Mouse (Mus musculus) olfactory bulb, adult 2 months (tissue): ENCODE data around the gene Sav1. TPM values are rescaled to one million over a fixed set of nuclear protein-coding genes. Genes with fewer than 3 reads are reported as not detected.

ENCODE experiments used
- H3K27ac ChIP-seq: fragments of 200-500 bp; 2 replicates; pipeline ENCODE4 v1.5.1; 2012; ENCODE audit warnings: low read depth, low read length; ENCODE audit not compliant: insufficient read depth
- H3K4me1 ChIP-seq: fragments of 200-500 bp; 2 replicates; pipeline ENCODE4 v1.6.1; 2012; ENCODE audit warnings: low read length; ENCODE audit not compliant: control insufficient read depth, insufficient read depth
- H3K4me3 ChIP-seq: fragments of 200-500 bp; 2 replicates; pipeline ENCODE4 v1.5.1; 2012; ENCODE audit warnings: mild to moderate bottlenecking, low read depth, low read length, moderate library complexity; ENCODE audit not compliant: insufficient read depth
- CTCF ChIP-seq: fragments of 200-500 bp; IDR thresholded peaks from 2 replicates; pipeline ENCODE4 v1.5.1; 2012; ENCODE audit warnings: low read depth, mild to moderate bottlenecking, low read length, moderate library complexity; ENCODE audit not compliant: insufficient read depth
- POLR2A ChIP-seq: fragments of 200-500 bp; IDR thresholded peaks from 2 replicates; pipeline ENCODE4 v1.6.1; 2012; ENCODE audit warnings: mild to moderate bottlenecking, low read depth, low read length, moderate library complexity; ENCODE audit not compliant: insufficient read depth
- WGBS: fragments of 180-500 bp; shearing (Covaris S2); methylation state at CpG from one replicate; pipeline ENCODE4 v1.1.7; 2018; 5-methylcytosine and 5-hydroxymethylcytosine counted together
- polyA plus RNA-seq: library from polyadenylated mRNA; stranded (reverse); fragments of >200 nt; gene quantifications from 2 replicates; pipeline ENCODE4 v1.2.4, GENCODE M21; 2012; ENCODE audit warnings: low replicate concordance; ENCODE audit not compliant: missing spikeins, insufficient read depth, insufficient read length

The Sav1 gene
- polyA plus RNA-seq, 1 experiment, result not detected

DNA sequence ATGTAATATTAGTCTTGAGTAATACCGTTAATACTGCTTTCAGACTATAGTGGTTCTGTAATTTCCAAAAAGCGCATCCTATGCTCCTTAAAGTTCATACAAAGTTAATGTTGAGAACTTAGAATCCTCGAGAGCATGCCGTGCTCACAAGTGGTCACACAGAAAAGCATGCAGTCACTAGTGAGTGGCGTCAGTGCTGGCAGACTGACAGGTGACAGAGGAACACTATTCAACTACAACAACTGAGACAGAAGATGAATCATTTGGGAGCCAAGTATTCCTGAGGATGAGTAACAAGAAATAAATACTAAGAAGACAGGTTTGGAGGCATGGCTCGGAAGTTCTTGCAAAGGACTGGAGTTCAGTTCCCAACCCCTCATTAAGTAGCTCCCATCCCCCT is 19.7 kb downstream of the Sav1 start:
- H3K27ac ChIP-seq, result no peak overlapping the region
- H3K4me1 ChIP-seq, result 0 out of 2 replicates have a peak, but pooled peaks cover 4% of the 10 kb centered on the region
- H3K4me3 ChIP-seq, result no peak overlapping the region
- TF ChIP-seq POLR2A, result no peak
- no peak for TF ChIP-seq CTCF
- WGBS, result 74% methylated on average over 6 of the region's 6 CpGs

DNA sequence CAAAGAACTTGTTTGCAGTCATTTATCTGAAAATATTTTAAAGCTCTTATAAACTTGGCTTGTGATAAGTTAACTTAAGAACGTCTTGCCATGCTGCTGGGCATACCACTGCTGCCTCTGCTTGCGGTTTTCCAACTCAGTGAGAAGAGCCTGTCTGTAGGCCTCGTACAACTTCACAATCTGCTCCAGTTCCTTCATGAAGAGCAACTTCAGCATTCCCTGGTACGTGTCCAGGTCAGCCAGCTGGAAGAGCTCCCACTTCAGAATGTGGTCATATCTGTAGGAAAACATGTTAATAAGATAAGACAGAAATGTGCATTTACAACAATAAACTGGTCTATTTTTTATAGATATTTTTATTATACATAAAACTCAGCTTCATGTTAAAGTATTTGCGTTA is 20.7 kb downstream of the Sav1 start:
- 81% methylated on average over 5 of the region's 5 CpGs for WGBS
- TF ChIP-seq CTCF (no peak), POLR2A (no peak)
- Histone ChIP-seq H3K4me3 (no peak overlapping the region), H3K27ac (no peak overlapping the region), H3K4me1 (0 out of 2 replicates have a peak, but pooled peaks cover 4% of the 10 kb centered on the region)

DNA sequence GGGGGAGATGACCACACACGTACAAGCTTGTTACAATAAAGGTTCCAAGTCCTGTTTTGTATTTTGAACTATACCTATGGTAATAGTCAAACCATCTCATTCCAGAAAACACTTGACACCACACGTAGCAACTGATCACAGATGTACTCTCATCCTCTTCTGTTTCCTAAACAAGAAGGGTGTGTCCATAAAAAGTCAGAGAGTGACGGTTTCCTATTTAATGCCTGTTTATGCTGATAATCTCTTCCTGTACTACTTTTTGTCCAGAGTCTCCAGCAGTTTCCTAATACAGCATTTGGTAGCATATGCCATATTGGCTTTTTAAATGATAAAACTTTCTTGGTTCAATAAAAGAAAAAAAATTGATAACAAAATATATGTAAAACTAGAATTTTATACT is 21.2 kb downstream of the Sav1 start:
- TF ChIP-seq CTCF, result no peak
- no peak for TF ChIP-seq POLR2A
- Histone ChIP-seq H3K4me3 (no peak overlapping the region), H3K27ac (no peak overlapping the region), H3K4me1 (0 out of 2 replicates have a peak, but pooled peaks cover 4% of the 10 kb centered on the region)
- WGBS, result 78% methylated on average over 3 of the region's 3 CpGs

DNA sequence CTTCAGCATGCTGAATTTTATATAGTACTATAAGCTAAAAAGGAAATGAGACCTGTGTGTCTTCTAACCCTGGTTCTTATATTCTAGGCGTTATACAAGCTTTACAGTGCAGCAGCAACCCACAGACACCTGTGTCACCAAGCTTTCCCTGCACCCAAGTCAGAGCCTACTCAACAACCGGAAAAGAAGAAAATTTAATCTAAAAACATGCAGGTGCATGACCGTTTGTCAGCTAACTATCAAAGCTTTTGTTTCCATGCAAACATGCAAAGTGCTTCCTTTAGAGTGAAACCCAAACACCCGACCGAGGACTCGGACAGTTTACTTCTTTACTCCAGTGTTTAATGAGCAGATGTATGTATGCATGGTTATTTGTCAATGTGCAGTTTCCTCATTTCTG is 23.7 kb downstream of the Sav1 start:
- 69% methylated on average over 6 of the region's 6 CpGs for WGBS
- no peak for TF ChIP-seq POLR2A
- TF ChIP-seq CTCF, result no peak
- no peak overlapping the region for H3K4me3 ChIP-seq

DNA sequence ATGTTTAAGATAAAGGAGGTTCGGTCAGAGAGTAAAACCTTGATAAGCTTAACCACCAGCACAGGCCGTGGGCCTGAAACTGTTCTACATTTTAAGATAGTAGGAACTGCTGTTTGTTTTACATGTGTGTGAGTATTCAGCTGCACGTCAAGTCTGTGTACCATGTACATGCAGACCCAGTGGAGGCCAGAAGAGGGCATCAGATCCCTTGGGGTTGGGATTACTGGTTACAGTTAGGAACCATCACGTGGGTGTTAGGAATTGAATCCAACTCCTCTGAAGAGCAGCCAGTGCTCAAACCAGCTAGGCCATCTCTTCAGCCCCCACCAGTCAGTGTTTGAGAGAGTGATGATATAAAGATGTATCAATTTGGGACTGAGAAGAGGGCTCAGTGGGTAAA is 24.3 kb downstream of the Sav1 start:
- 56% methylated on average over 4 of the region's 4 CpGs for WGBS
- TF ChIP-seq CTCF, result no peak
- no peak for TF ChIP-seq POLR2A

More for the DNA sequence above, 23.7 kb downstream of the Sav1 start:
- Histone ChIP-seq H3K27ac (no peak overlapping the region), H3K4me1 (0 out of 2 replicates have a peak, but pooled peaks cover 2% of the 10 kb centered on the region)

DNA sequence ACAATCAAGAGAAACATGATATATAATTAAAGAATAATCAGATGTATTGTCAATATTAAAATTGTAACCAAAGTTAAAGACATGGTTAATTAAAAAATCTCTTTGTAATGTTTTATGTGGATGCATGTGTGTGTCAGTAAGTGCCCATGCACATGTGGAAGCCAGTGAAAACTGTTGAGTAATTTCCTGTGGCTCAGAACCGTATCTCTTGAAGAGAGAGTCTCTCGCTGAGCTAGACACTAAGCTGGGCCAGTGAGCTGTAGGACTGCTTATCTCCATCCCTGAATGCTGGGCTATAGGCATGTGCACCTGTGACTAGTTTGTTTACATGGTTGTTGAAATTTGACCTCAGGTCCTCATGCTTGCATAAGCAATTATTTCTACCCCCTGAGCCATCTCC is 29.4 kb downstream of the Sav1 start:
- H3K4me3 ChIP-seq, result no peak overlapping the region
- 85% methylated on average over 2 of the region's 2 CpGs for WGBS
- H3K27ac ChIP-seq, result no peak overlapping the region
- TF ChIP-seq POLR2A (no peak), CTCF (no peak)
- H3K4me1 ChIP-seq, result no peaks in the 10 kb centered on the region

More for the DNA sequence above, 24.3 kb downstream of the Sav1 start:
- Histone ChIP-seq H3K27ac (no peak overlapping the region), H3K4me1 (no peaks in the 10 kb centered on the region), H3K4me3 (no peak overlapping the region)

DNA sequence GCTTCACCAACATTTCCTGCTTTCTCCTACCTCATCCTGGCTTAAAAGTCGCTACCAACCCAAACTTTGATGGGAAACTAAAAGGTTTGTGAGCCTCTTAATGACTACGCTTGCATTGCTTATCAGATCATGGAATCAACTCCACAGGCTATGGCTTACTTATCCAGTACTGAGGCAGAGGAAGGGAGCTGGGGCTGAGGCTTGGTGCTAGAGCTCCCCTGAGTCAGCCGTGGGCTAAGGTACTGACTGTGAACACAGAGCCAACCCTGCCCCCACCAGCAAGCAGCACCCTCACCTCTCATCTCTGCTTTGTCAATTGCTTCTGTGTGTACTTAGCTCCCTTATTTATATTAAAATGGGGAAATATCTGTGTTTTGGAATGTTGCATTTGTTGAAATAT is 39.3 kb downstream of the Sav1 start:
- whole genome bisulfite sequencing, result 79% methylated on average over 3 of the region's 3 CpGs
- TF ChIP-seq POLR2A, result no peak
- H3K27ac ChIP-seq, result no peak overlapping the region
- H3K4me1 ChIP-seq, result no peaks in the 10 kb centered on the region
- H3K4me3 ChIP-seq, result no peak overlapping the region

DNA sequence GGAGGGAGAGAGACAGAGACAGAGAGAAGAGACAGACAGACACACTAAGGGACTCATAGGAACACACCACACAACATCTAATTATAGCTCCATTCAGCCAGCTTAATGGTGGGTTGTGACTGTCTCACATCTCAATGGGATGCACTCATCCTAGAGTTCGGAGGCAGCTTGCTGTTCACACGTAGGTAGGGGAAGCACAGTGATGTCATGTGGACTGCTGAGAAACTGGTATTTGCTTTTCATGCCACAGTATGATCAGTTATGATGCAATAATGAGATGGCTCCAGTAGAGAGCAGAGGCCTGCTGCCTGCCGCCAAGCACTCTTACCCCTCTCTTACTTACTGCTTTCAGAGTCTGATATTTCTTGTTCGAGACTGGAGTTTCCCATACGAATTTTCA is 40.9 kb downstream of the Sav1 start:
- H3K4me3 ChIP-seq, result no peak overlapping the region
- 54% methylated on average over 5 of the region's 5 CpGs for WGBS
- no peak overlapping the region for H3K27ac ChIP-seq
- H3K4me1 ChIP-seq, result no peaks in the 10 kb centered on the region
- TF ChIP-seq CTCF (no peak), POLR2A (no peak)

DNA sequence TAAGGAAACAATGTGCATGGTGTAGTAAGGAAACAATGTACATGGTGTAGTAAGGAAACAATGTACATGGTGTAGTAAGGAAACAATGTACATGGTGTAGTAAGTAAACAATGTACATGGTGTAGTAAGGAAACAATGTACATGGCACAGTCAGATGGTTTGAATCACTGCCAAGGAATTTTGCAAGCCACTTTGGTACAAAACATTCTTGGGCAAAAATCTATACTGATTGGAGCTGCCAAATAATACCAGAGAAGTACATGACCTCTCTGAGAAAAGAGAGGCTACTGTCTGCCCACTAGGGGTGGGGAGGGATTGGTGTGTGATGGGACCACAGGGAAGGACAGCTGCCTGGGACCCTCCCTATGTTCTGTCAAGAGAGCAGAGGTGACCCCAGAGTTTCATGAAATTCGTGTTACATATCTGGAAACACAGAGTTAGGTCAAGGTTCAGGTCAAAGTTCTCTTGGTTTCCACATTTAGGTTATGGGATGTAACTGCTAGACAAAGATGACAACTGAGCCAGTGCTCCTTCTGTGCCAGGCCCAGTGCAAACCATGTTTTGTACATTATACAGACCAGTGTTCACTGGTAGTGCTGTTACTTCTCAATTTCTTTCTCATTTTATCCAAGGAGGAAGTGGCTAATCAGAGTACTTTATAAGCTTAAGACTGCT is 45.0 kb downstream of the Sav1 start:
- 71% methylated on average over 1 of the region's 1 CpGs for WGBS

DNA sequence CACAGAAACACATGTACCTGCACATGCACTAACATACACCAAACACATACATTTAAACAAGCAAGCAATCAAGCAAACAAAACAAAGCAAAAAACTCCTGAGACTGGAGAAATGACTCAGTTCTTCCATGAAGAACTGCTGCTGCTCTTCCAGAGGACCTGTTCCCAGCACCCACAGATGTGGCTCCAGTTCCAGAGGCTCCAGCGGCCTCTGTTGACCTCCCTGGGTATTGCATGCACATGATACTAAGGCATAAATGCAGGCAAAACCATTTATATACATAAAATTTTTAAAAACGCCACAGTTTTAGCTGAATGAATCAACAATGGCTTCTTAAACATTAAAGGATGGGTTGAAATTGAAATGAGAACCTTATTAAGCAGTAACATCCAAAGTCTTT is 47.5 kb downstream of the Sav1 start:
- Histone ChIP-seq H3K4me1 (no peaks in the 10 kb centered on the region), H3K27ac (no peak overlapping the region), H3K4me3 (no peak overlapping the region)
- TF ChIP-seq CTCF, result no peak
- no peak for TF ChIP-seq POLR2A
- 77% methylated on average over 2 of the region's 2 CpGs for WGBS

More for the DNA sequence above, 45.0 kb downstream of the Sav1 start:
- no peaks in the 10 kb centered on the region for H3K4me1 ChIP-seq
- no peak overlapping the region for H3K4me3 ChIP-seq
- H3K27ac ChIP-seq, result no peak overlapping the region
- TF ChIP-seq POLR2A (no peak), CTCF (no peak)
